Mouse (Mus musculus): ENCODE data around the gene Thnsl2. TPM values are rescaled to one million over a fixed set of nuclear protein-coding genes. Genes with fewer than 3 reads are reported as not detected.

Gene Thnsl2
- polyA plus RNA-seq, 1 experiment from 2014 or later: 4.3 TPM

- 80% methylated on average over 6 of the region's 6 CpGs for WGBS
- DNase-seq (ENCODE audit: low spot score): no peak
- Histone ChIP-seq H3K27ac (no peak overlapping the region), H3K4me3 (no peak overlapping the region), H3K27me3 (ENCODE audit: low read depth, poor library complexity, severe bottlenecking) (no peaks in the 10 kb centered on the region), H3K4me1 (peaks cover 10% of the 10 kb centered on the region), H3K9me3 (replicated peaks) (no peaks in the 10 kb centered on the region), H3K36me3 (no peaks in the 10 kb centered on the region)
These were observed 63.0 kb downstream of the Thnsl2 start for GRCm38 (mm10) chr6:71081230-71081629.

Other genes starting within 250 kb of the Thnsl2 start
- gene Tex37, start 225.5 kb downstream of the Thnsl2 start, polyA plus RNA-seq (2016; fragmentation: Nextera tagmentation; extraction: Ambion mirVana): not detected in 2 replicates
- gene Foxi3, start 187.9 kb downstream of the Thnsl2 start, polyA plus RNA-seq (2016; fragmentation: Nextera tagmentation; extraction: Ambion mirVana): not detected in 2 replicates
- gene Fabp1, start 55.4 kb upstream of the Thnsl2 start, polyA plus RNA-seq (2016; fragmentation: Nextera tagmentation; extraction: Ambion mirVana): not detected in 2 replicates
- gene Krcc1, start 127.2 kb upstream of the Thnsl2 start, polyA plus RNA-seq (2016; fragmentation: Nextera tagmentation; extraction: Ambion mirVana): 27.0 and 32.0 TPM in 2 replicates
- 0.24 and 0.35 TPM in 2 replicates for gene Smyd1, start 177.8 kb upstream of the Thnsl2 start, polyA plus RNA-seq (2016; fragmentation: Nextera tagmentation; extraction: Ambion mirVana)
- 0.19 TPM in 1 of 2 replicates, not detected in the other for gene Cd8b1, start 178.3 kb upstream of the Thnsl2 start, polyA plus RNA-seq (2016; fragmentation: Nextera tagmentation; extraction: Ambion mirVana)
- not detected in 2 replicates for gene Cd8a, start 229.0 kb upstream of the Thnsl2 start, polyA plus RNA-seq (2016; fragmentation: Nextera tagmentation; extraction: Ambion mirVana)